Mouse (Mus musculus): ENCODE results near the gene 1700047I17Rik2. TPM values are rescaled to one million over a fixed set of nuclear protein-coding genes. Genes with fewer than 3 reads are reported as not detected.
"Not testable (repeated sequence)": the region's sequence is repeated elsewhere in the genome, so short reads cannot be mapped to it uniquely, and the experiment has no call there.

1700047I17Rik2 gene
- 1 to 10 TPM; 6.1 to 7.0 TPM for total RNA-seq (2021)
- long read RNA-seq, experiment 1, transcript 1700047I17Rik2-201 (5 exons, 3,863 nt) = major isoform, 19 of 23 reads
- long read RNA-seq, experiment 1, partial matches to known transcripts = 3 of 23 reads
- long read RNA-seq, experiment 1, other reads (novel, unspliced or antisense) = 1 of 23 reads
- long read RNA-seq, experiment 2, transcript 1700047I17Rik2-201 (5 exons, 3,863 nt) = major isoform, 20 of 23 reads
- long read RNA-seq, experiment 2, partial matches to known transcripts = 0 of 23 reads
- long read RNA-seq, experiment 2, other reads (novel, unspliced or antisense) = 3 of 23 reads

GRCm38 (mm10) chr12:55199306-55199705 lies at the start of gene 1700047I17Rik2:
1700047I17Rik2 (plus strand) TSS chr12:55199592.
- DNase-seq (ENCODE audit: low spot score in 2 of 2) = not testable (repeated sequence)

DNA sequence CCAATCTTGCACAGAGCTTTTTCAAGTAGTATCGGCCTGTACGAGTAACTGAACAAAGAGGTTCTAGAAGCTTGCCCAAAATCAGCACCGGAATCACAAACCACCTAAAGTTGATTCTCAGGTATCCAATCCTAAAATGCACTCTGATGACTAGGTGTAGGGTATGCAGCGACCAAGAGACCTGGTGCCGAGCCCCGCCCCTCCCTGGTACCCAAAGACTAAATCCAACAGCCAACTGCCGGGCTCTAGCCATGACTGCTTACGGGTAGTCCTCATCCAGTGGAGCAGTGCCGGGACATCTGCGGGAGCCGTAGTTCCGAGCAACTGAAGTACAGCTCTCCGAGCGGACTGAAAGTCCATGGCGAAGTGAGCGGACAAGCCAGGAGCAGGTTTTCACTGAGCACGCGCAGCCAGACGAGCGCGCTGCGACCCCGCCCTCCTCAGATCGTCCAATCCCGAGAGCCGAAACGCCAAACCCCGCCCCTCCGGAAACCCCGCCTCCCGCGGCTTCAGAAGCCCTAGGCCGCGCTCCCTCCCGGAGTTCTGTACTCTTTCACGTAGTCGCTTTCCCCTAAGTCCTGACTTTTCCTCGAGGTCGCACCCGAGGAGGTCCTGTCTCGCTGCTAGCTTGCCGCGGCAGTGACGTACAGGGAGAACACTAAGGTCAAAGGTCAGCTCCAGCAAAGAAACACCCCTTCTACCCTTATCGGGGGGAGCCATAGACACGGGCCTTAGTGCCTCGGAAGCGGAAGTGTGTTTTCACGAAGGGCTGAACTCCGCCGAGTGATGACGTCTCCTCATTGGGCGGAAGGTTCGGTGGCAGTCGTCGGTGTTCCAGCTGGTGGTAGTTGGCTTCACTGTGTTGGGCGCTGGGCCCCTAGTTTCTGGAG lies 44.6 kb upstream of the 1700047I17Rik2 start, which contains the start of gene Srp54b:
Gene Srp54b (plus strand): TSS at position 546 of the 890 bp plus-strand sequence.
- not testable (repeated sequence) for DNase-seq (ENCODE audit: low spot score in 2 of 2)

GRCm38 (mm10) chr12:55155449-55155783 lies 44.0 kb upstream of the 1700047I17Rik2 start:
- not testable (repeated sequence) for DNase-seq (ENCODE audit: low spot score in 2 of 2)

- not testable (repeated sequence) for DNase-seq (ENCODE audit: low spot score in 2 of 2)
These were observed 32.3 kb upstream of the 1700047I17Rik2 start for GRCm38 (mm10) chr12:55167034-55167557.

DNA sequence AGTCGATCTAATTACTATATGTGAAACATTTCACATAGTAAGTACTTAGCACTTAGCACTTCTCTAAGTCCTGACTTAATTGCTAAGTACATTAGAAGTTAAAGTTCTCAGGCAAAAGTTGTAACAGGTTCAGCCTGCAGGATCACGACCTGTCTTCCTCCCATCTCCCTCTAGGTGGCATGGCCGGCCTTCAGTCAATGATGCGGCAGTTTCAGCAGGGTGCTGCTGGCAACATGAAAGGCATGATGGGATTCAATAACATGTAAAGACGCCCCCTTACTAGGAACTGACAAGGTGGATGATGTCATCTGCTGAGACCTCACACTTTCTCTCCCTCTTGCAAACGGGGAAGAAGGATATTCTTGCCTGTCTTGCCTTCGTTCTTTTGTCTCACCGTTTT lies 11.7 kb upstream of the 1700047I17Rik2 start:
- not testable (repeated sequence) for DNase-seq (ENCODE audit: low spot score in 2 of 2)

DNA sequence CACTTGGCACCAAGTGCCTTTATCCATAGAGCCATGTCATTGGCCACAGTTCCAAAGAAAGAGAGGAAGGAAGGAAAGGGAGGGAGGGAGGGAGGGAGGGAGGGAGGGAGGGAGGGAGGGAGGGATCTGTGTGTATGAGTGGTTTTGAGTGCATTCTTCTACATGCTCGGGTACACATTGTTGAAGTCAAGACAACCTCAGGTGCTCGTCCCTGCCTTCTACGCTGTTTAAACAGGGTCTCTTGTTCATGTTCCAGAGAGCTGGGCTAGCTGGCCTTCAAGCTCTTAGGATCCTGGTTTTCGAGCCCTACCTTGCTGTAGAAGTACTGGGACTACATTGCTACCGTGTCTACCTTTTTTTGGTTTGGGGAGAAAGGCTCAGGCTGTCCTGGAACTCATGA lies 10.3 kb upstream of the 1700047I17Rik2 start:
- not testable (repeated sequence) for DNase-seq (ENCODE audit: low spot score in 2 of 2)

DNA sequence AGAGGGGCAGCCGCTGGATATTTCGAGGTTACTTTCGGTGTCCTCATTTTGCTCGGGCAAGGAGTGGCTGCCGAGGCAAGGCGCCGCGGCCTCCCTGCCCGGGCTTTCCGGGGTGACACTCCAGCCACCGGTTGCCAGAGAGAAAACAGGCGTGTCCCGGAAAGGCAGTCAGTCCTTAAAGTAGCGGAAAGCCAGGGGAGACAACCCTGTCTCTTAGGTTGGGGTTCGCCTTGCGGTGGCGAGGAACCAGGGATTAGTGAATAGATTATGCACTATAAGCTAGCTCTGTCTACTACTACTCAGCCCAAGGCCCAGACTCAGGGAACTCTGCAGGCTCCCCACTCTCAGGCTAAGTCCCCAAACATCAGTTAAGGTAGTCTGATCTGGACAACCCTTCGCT lies 407 bp downstream of the 1700047I17Rik2 start:
- DNase-seq (ENCODE audit: low spot score in 2 of 2) = not testable (repeated sequence)

- not testable (repeated sequence) for DNase-seq (ENCODE audit: low spot score in 2 of 2)
These were observed 13.6 kb downstream of the 1700047I17Rik2 start for GRCm38 (mm10) chr12:55212944-55213343.

DNA sequence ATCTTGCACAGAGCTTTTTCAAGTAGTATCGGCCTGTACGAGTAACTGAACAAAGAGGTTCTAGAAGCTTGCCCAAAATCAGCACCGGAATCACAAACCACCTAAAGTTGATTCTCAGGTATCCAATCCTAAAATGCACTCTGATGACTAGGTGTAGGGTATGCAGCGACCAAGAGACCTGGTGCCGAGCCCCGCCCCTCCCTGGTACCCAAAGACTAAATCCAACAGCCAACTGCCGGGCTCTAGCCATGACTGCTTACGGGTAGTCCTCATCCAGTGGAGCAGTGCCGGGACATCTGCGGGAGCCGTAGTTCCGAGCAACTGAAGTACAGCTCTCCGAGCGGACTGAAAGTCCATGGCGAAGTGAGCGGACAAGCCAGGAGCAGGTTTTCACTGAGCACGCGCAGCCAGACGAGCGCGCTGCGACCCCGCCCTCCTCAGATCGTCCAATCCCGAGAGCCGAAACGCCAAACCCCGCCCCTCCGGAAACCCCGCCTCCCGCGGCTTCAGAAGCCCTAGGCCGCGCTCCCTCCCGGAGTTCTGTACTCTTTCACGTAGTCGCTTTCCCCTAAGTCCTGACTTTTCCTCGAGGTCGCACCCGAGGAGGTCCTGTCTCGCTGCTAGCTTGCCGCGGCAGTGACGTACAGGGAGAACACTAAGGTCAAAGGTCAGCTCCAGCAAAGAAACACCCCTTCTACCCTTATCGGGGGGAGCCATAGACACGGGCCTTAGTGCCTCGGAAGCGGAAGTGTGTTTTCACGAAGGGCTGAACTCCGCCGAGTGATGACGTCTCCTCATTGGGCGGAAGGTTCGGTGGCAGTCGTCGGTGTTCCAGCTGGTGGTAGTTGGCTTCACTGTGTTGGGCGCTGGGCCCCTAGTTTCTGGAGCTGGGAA lies 30.5 kb downstream of the 1700047I17Rik2 start, which contains the start of gene Srp54c:
Gene Srp54c (plus strand): TSS at position 543 of the 894 bp plus-strand sequence.
- DNase-seq (ENCODE audit: low spot score in 2 of 2) = not testable (repeated sequence)

- not testable (repeated sequence) for DNase-seq (ENCODE audit: low spot score in 2 of 2)
These were observed 31.1 kb downstream of the 1700047I17Rik2 start for GRCm38 (mm10) chr12:55230520-55230861.

DNA sequence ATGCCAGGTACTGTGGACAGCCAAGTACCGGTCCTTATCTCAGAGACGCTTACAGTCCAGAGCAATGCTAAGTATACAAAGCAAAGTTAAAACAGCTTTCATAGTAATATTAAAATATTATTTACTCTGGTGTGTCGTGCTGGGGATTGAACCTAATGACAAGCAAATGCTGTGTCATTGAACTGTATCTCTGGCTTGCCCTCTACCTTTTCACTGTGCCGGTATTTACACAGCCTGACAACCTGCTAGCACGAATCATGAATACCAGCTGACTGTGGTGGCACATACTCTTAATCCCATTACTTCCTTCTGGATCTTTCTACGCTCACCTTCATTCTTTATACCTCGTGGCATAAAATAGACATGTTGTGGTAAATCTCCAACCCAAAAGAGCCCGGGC lies 42.9 kb downstream of the 1700047I17Rik2 start:
- not testable (repeated sequence) for DNase-seq (ENCODE audit: low spot score in 2 of 2)

DNA sequence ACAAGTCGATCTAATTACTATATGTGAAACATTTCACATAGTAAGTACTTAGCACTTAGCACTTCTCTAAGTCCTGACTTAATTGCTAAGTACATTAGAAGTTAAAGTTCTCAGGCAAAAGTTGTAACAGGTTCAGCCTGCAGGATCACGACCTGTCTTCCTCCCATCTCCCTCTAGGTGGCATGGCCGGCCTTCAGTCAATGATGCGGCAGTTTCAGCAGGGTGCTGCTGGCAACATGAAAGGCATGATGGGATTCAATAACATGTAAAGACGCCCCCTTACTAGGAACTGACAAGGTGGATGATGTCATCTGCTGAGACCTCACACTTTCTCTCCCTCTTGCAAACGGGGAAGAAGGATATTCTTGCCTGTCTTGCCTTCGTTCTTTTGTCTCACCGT lies 62.6 kb downstream of the 1700047I17Rik2 start:
- not testable (repeated sequence) for DNase-seq (ENCODE audit: low spot score in 2 of 2)

- DNase-seq (ENCODE audit: low spot score in 2 of 2) = not testable (repeated sequence)
These were observed 64.0 kb downstream of the 1700047I17Rik2 start for GRCm38 (mm10) chr12:55263385-55263784.

Other genes starting within 250 kb of the 1700047I17Rik2 start
- gene Gm20403, start 213.1 kb upstream of the 1700047I17Rik2 start, total RNA-seq (2021) = not detected
- 10 to 100 TPM; 11.4 to 13.4 TPM for gene Baz1a, start 185.2 kb upstream of the 1700047I17Rik2 start, total RNA-seq (2021)
- 10 to 100 TPM in 1 of 2 experiments, 1 to 10 TPM in 1; 9.4 to 11.1 TPM for gene 2700097O09Rik, start 119.5 kb upstream of the 1700047I17Rik2 start, total RNA-seq (2021)
- 10 to 100 TPM; 73.8 to 90.5 TPM for gene Srp54a, start 119.3 kb upstream of the 1700047I17Rik2 start, total RNA-seq (2021)
- gene Fam177a, start 75.1 kb upstream of the 1700047I17Rik2 start, total RNA-seq (2021) = 1 to 10 TPM; 4.2 to 6.8 TPM
- gene Srp54b, start 44.5 kb upstream of the 1700047I17Rik2 start, total RNA-seq (2021) = 10 to 100 TPM; 38.9 to 41.0 TPM
- gene Srp54c, start 30.6 kb downstream of the 1700047I17Rik2 start, total RNA-seq (2021) = 10 to 100 TPM; 24.8 to 33.1 TPM
- 1 to 10 TPM; 7.2 to 9.8 TPM for gene 1110008L16Rik, start 100.0 kb downstream of the 1700047I17Rik2 start, total RNA-seq (2021)
- gene Ppp2r3c, start 103.4 kb downstream of the 1700047I17Rik2 start, total RNA-seq (2021) = 10 to 100 TPM in 1 of 2 experiments, 1 to 10 TPM in 1; 8.4 to 13.2 TPM
- 100 to 1,000 TPM; 240 to 247 TPM for gene Psma6, start 184.6 kb downstream of the 1700047I17Rik2 start, total RNA-seq (2021)

All from gastrocnemius, postnatal 4 days (tissue).